Mouse (Mus musculus): Measurements from ENCODE around the gene Ten1.

DNA sequence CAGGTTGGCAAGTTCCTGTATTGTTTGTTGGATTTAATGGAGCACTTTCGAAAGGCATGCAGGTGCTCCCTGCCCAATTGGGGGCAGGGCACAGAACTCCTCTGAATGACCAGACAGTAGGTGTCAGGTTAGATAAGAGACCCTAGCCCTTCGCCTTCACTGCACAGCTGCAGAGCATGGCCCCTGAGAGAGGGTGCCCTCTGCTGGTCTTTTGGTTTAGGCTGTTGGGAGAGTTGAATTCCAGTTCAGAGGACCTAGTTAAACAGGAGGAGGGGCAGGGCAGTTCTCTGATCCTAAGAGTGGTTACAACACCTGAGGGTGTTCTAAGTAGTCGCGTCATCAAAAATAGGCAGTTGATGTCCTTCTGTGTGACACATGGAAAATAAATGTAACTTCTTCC, 21.2 kb downstream of the Ten1 start:
- TF ChIP-seq CTCF (IDR thresholded peaks at IDR 0.05; ENCODE audit: borderline replicate concordance, control insufficient read depth, extremely low read depth, insufficient read depth, low read length, poor library complexity) (peak; percentile 58; the same call in 1 of the 2 replicates), POLR2A (IDR thresholded peaks at IDR 0.05; ENCODE audit: control insufficient read depth, extremely low read depth, insufficient read depth, low read length, poor library complexity) (no peak)
